Mouse (Mus musculus): ENCODE measurements around the gene Tmco4. TPM values are rescaled to one million over a fixed set of nuclear protein-coding genes. Genes with fewer than 3 reads are reported as not detected.

Gene Tmco4
- polyA plus RNA-seq, 1 experiment, result not detected

GRCm38 (mm10) chr4:139082790-139083564 lies 110.3 kb downstream of the Tmco4 start:
- no peak overlapping the region for H3K4me3 ChIP-seq (ENCODE audit: insufficient read depth, low read depth, low read length)
- WGBS, result 29% methylated on average over 12 of the region's 12 CpGs
- no peak overlapping the region for H3K27ac ChIP-seq (ENCODE audit: insufficient read depth, low read depth, low read length)
- TF ChIP-seq CTCF (IDR thresholded peaks at IDR 0.05; ENCODE audit: insufficient read depth, low read depth, low read length) (no peak), POLR2A (IDR thresholded peaks at IDR 0.05; ENCODE audit: insufficient read depth, low read depth, low read length) (no peak)
- peaks cover 11% of the 10 kb centered on the region for H3K4me1 ChIP-seq (ENCODE audit: control insufficient read depth, insufficient read depth, low read length)

- Histone ChIP-seq H3K4me1 (ENCODE audit: control insufficient read depth, insufficient read depth, low read length) (peaks cover 11% of the 10 kb centered on the region), H3K27ac (ENCODE audit: insufficient read depth, low read depth, low read length) (no peak overlapping the region), H3K4me3 (ENCODE audit: insufficient read depth, low read depth, low read length) (no peak overlapping the region)
- TF ChIP-seq CTCF (IDR thresholded peaks at IDR 0.05; ENCODE audit: insufficient read depth, low read depth, low read length) (no peak), POLR2A (IDR thresholded peaks at IDR 0.05; ENCODE audit: insufficient read depth, low read depth, low read length) (no peak)
- 73% methylated on average over 11 of the region's 11 CpGs for WGBS
Measured at GRCm38 (mm10) chr4:139085337-139085736, 112.6 kb downstream of the Tmco4 start.

DNA sequence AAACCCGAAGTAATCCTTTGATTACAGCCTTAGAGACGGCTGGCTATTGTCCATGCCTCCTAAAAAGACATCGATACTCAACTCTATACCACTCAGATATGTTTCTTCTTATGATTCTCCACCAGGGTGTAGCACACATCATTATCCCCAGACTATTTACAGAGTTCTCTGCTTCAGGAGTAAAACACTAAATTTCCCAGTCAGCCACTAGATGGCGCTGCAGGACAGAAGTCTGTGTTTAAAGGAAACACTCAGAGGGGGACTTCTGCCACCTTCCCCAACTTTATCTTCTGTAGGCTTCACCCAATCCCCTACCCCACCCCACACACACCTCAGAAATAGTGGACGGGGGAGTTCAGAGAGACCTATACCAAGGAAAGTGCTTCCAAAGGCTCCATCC lies 113.3 kb downstream of the Tmco4 start:
- no peak overlapping the region for H3K4me3 ChIP-seq (ENCODE audit: insufficient read depth, low read depth, low read length)
- H3K27ac ChIP-seq (ENCODE audit: insufficient read depth, low read depth, low read length), result no peak overlapping the region
- peaks cover 11% of the 10 kb centered on the region for H3K4me1 ChIP-seq (ENCODE audit: control insufficient read depth, insufficient read depth, low read length)
- WGBS, result 13% methylated on average over 5 of the region's 5 CpGs
- TF ChIP-seq POLR2A (IDR thresholded peaks at IDR 0.05; ENCODE audit: insufficient read depth, low read depth, low read length), result no peak
- 0 out of 2 replicates have a peak, but pooled peaks have one; percentile 8 for TF ChIP-seq CTCF (IDR thresholded peaks at IDR 0.05; ENCODE audit: insufficient read depth, low read depth, low read length)

GRCm38 (mm10) chr4:139086984-139087383 lies 114.3 kb downstream of the Tmco4 start:
- Histone ChIP-seq H3K4me3 (ENCODE audit: insufficient read depth, low read depth, low read length) (no peak overlapping the region), H3K4me1 (ENCODE audit: control insufficient read depth, insufficient read depth, low read length) (peaks cover 18% of the 10 kb centered on the region), H3K27ac (ENCODE audit: insufficient read depth, low read depth, low read length) (no peak overlapping the region)
- WGBS, result 88% methylated on average over 4 of the region's 4 CpGs
- TF ChIP-seq POLR2A (IDR thresholded peaks at IDR 0.05; ENCODE audit: insufficient read depth, low read depth, low read length) (no peak), CTCF (IDR thresholded peaks at IDR 0.05; ENCODE audit: insufficient read depth, low read depth, low read length) (no peak)

- WGBS, result 84% methylated on average over 9 of the region's 9 CpGs
- H3K27ac ChIP-seq (ENCODE audit: insufficient read depth, low read depth, low read length), result no peak overlapping the region
- no peak overlapping the region for H3K4me3 ChIP-seq (ENCODE audit: insufficient read depth, low read depth, low read length)
- H3K4me1 ChIP-seq (ENCODE audit: control insufficient read depth, insufficient read depth, low read length), result peaks cover 14% of the 10 kb centered on the region
- TF ChIP-seq CTCF (IDR thresholded peaks at IDR 0.05; ENCODE audit: insufficient read depth, low read depth, low read length), result no peak
- no peak; the same call in 1 of the 2 replicates for TF ChIP-seq POLR2A (IDR thresholded peaks at IDR 0.05; ENCODE audit: insufficient read depth, low read depth, low read length)
Measured at GRCm38 (mm10) chr4:139088982-139089671, 116.4 kb downstream of the Tmco4 start.

DNA sequence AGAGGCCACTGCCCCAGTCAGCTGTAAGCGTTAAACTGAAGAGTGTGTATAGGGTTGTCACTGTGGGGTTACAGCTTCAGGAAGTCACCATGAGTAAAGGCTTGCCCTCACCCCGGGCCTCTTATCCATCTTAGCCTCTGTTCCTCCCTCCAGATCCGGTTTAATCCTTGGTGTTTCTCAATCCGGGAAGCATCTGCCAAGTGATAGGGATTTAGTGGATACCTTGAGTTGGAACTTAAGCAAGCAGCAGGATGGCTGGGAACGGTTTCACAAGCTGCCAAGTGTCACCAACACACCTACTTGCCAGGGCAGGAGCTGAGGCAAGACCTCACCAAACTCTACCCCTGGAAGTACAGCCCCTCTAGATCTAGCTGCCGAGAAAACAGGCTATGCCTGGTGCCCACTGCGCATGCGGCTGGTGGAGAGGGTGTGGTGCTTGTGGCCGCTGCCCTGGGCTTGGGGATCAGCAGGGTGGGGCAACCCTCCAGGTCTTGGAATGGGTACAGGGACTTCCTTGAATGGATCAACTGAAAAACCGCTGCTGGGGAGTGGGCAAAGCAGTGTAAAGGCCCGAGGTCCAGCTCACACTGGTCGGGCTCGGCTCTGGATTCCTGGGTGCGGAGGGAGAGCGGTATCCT lies 117.7 kb downstream of the Tmco4 start:
- no peak overlapping the region for H3K4me3 ChIP-seq (ENCODE audit: insufficient read depth, low read depth, low read length)
- H3K27ac ChIP-seq (ENCODE audit: insufficient read depth, low read depth, low read length), result no peak overlapping the region
- H3K4me1 ChIP-seq (ENCODE audit: control insufficient read depth, insufficient read depth, low read length), result peaks cover 14% of the 10 kb centered on the region
- 82% methylated on average over 15 of the region's 15 CpGs for WGBS
- TF ChIP-seq CTCF (IDR thresholded peaks at IDR 0.05; ENCODE audit: insufficient read depth, low read depth, low read length), result no peak
- TF ChIP-seq POLR2A (IDR thresholded peaks at IDR 0.05; ENCODE audit: insufficient read depth, low read depth, low read length), result no peak

DNA sequence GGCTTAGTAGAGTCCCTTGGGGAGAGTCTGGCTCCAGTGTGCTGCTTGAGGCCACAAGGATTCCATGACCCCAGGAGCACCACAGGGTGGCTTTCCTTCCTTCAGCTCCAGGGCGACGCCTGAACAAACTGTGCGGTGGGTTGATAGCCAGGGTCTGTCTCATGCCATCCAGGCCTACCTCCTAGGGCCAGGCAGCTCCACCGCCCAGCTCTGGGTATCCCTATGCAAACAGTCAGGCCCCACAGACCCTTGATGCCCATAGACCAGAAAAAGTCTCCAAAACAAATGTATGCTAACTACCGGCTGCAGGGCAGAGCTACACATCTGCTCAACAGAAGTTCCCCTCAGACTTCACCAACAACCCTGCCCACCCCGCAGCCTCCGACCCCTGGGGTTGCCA lies 118.4 kb downstream of the Tmco4 start:
- Histone ChIP-seq H3K27ac (ENCODE audit: insufficient read depth, low read depth, low read length) (no peak overlapping the region), H3K4me3 (ENCODE audit: insufficient read depth, low read depth, low read length) (no peak overlapping the region), H3K4me1 (ENCODE audit: control insufficient read depth, insufficient read depth, low read length) (peaks cover 14% of the 10 kb centered on the region)
- 73% methylated on average over 7 of the region's 7 CpGs for WGBS
- TF ChIP-seq CTCF (IDR thresholded peaks at IDR 0.05; ENCODE audit: insufficient read depth, low read depth, low read length), result no peak
- TF ChIP-seq POLR2A (IDR thresholded peaks at IDR 0.05; ENCODE audit: insufficient read depth, low read depth, low read length), result no peak

DNA sequence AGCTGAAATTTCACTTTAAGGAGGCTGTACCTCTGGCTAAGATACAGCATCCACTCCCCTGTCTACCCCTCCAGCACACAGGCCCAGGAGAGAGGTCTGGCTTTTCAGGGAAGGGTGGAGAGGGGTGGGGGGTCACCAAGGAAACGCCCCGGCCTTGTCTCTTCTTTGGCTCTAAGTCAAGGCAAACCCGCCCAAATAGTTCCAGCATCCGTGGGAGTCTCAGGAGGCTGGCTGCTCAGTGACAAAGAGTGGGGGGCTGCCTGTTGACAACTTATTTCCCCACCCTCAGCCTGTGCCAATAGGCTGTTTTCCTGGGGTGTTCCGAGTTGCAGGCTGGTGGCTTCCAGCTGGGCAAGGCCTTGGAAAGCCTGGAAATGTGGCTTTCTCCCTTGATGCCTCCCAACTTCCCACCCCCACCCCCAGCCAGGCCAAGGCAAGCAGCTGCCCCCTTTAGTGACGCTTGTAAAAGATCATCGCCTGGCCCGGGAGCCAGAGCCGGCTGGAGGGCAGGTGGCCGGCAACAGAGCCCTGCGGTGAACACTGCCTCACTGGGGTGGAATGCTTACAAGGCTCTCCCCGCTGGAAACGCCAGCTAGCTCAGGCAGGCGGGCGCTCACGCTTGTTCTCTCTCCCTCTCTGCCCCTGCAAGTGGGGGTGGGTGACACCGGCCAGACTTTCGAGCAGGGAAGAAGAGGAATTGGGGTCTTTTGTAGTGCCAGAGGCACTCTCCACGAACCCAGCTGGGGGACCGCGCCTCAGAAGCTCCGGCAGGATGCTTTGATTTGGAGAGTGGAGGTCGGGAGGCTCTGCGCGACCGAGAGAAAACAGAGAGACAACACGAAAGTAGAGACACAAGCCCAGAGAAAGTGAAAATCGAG lies 119.0 kb downstream of the Tmco4 start:
- Histone ChIP-seq H3K4me3 (ENCODE audit: insufficient read depth, low read depth, low read length) (peak overlapping the region; percentile 45), H3K27ac (ENCODE audit: insufficient read depth, low read depth, low read length) (no peak overlapping the region), H3K4me1 (ENCODE audit: control insufficient read depth, insufficient read depth, low read length) (peaks cover 14% of the 10 kb centered on the region)
- no peak for TF ChIP-seq POLR2A (IDR thresholded peaks at IDR 0.05; ENCODE audit: insufficient read depth, low read depth, low read length)
- no peak for TF ChIP-seq CTCF (IDR thresholded peaks at IDR 0.05; ENCODE audit: insufficient read depth, low read depth, low read length)
- WGBS, result 7% methylated on average over 28 of the region's 28 CpGs

Measured in olfactory bulb, adult 2 months (tissue).